Mouse (Mus musculus): Measurements from ENCODE around the gene Ntpcr.

Gene Ntpcr

GRCm38 (mm10) chr8:125729746-125730145 lies at the start of gene Ntpcr:
Gene Ntpcr, plus strand, starts transcription at chr8:125729963.
- DNase-seq (ENCODE audit: low read depth): no peak

- no peak for DNase-seq (ENCODE audit: low read depth)
Measured at GRCm38 (mm10) chr8:125680851-125681408, 48.8 kb upstream of the Ntpcr start.

- no peak for DNase-seq (ENCODE audit: low read depth)
Measured at GRCm38 (mm10) chr8:125685216-125685760, 44.5 kb upstream of the Ntpcr start.

- no peak for DNase-seq (ENCODE audit: low read depth)
Measured at GRCm38 (mm10) chr8:125686221-125686865, 43.4 kb upstream of the Ntpcr start.

- DNase-seq (ENCODE audit: low read depth): no peak
Measured at GRCm38 (mm10) chr8:125690166-125690915, 39.4 kb upstream of the Ntpcr start.

GRCm38 (mm10) chr8:125690961-125691360 lies 38.8 kb upstream of the Ntpcr start:
- no peak for DNase-seq (ENCODE audit: low read depth)

- DNase-seq (ENCODE audit: low read depth): no peak
Measured at GRCm38 (mm10) chr8:125692447-125692846, 37.3 kb upstream of the Ntpcr start.

- DNase-seq (ENCODE audit: low read depth): no peak
Measured at GRCm38 (mm10) chr8:125693197-125693596, 36.6 kb upstream of the Ntpcr start.

GRCm38 (mm10) chr8:125695951-125696350 lies 33.8 kb upstream of the Ntpcr start:
- DNase-seq (ENCODE audit: low read depth): no peak

GRCm38 (mm10) chr8:125699391-125700025 lies 30.3 kb upstream of the Ntpcr start:
- peak; percentile 7 for DNase-seq (ENCODE audit: low read depth)

GRCm38 (mm10) chr8:125700407-125700806 lies 29.4 kb upstream of the Ntpcr start:
- DNase-seq (ENCODE audit: low read depth): no peak

- no peak for DNase-seq (ENCODE audit: low read depth)
Measured at GRCm38 (mm10) chr8:125702868-125703473, 26.8 kb upstream of the Ntpcr start.

- DNase-seq (ENCODE audit: low read depth): no peak
Measured at GRCm38 (mm10) chr8:125704434-125704833, 25.3 kb upstream of the Ntpcr start.

GRCm38 (mm10) chr8:125705816-125706215 lies 23.9 kb upstream of the Ntpcr start:
- DNase-seq (ENCODE audit: low read depth): no peak

- DNase-seq (ENCODE audit: low read depth): no peak
Measured at GRCm38 (mm10) chr8:125709171-125709570, 20.6 kb upstream of the Ntpcr start.

GRCm38 (mm10) chr8:125711514-125711913 lies 18.2 kb upstream of the Ntpcr start:
- no peak for DNase-seq (ENCODE audit: low read depth)

- no peak for DNase-seq (ENCODE audit: low read depth)
Measured at GRCm38 (mm10) chr8:125716211-125716610, 13.6 kb upstream of the Ntpcr start.

GRCm38 (mm10) chr8:125716613-125717012 lies 13.2 kb upstream of the Ntpcr start:
- DNase-seq (ENCODE audit: low read depth): no peak

- no peak for DNase-seq (ENCODE audit: low read depth)
Measured at GRCm38 (mm10) chr8:125718914-125719313, 10.8 kb upstream of the Ntpcr start.

- DNase-seq (ENCODE audit: low read depth): no peak
Measured at GRCm38 (mm10) chr8:125722675-125723074, 7.1 kb upstream of the Ntpcr start.

GRCm38 (mm10) chr8:125723437-125723836 lies 6.3 kb upstream of the Ntpcr start:
- no peak for DNase-seq (ENCODE audit: low read depth)

All from 416B (cell line).